Mouse (Mus musculus) spleen, embryonic (tissue): Measurements from ENCODE around the gene Ccdc78.

ENCODE experiments used
- CTCF ChIA-PET: fragments of 350-600 bp; sonication (Branson Sonifier 250); formaldehyde crosslinking; loops from one replicate; lab custom pipeline; 2022; lab: Charles Lee

Ccdc78 gene

GRCm38 (mm10) chr17:25781339-25781738, 5.0 kb upstream of the Ccdc78 start:
- CTCF ChIA-PET, result no interaction called here

GRCm38 (mm10) chr17:25783086-25783485, 3.3 kb upstream of the Ccdc78 start:
- CTCF ChIA-PET, result no interaction called here

GRCm38 (mm10) chr17:25783861-25784574, 2.4 kb upstream of the Ccdc78 start:
- CTCF ChIA-PET, result no interaction called here

- CTCF ChIA-PET, result no interaction called here
These were observed 1.1 kb upstream of the Ccdc78 start, which contains the start of gene Haghl for GRCm38 (mm10) chr17:25785281-25785745. TSS of gene Haghl (minus strand) at chr17:25785673.

GRCm38 (mm10) chr17:25786781-25787504, 563 bp downstream of the Ccdc78 start:
- CTCF ChIA-PET, result no interaction called here

- CTCF ChIA-PET, result interaction anchor here (0.5 kb wide), 1 partner anchor 1149 kb away, joined by 3 read pairs; no protein-coding TSS in a partner anchor
These were observed 5.0 kb downstream of the Ccdc78 start for GRCm38 (mm10) chr17:25791320-25791842.

GRCm38 (mm10) chr17:25791843-25792527, 5.6 kb downstream of the Ccdc78 start:
- CTCF ChIA-PET, result interaction anchor here (1.3 kb wide), 1 partner anchor 19 kb away, joined by 15 read pairs; the partner anchor contains the start of gene Narfl

GRCm38 (mm10) chr17:25792615-25793014, 6.2 kb downstream of the Ccdc78 start, which contains the start of gene Fam173a:
TSS of gene Fam173a (minus strand) at chr17:25792901.
- CTCF ChIA-PET, result interaction anchor here (1.3 kb wide), 1 partner anchor 19 kb away, joined by 15 read pairs; the partner anchor contains the start of gene Narfl

- CTCF ChIA-PET, result interaction anchor here (0.6 to 0.7 kb wide), 2 partner anchors 73 to 1068 kb away, joined by 3 to 6 read pairs; no protein-coding TSS in a partner anchor
These were observed 7.8 kb downstream of the Ccdc78 start for GRCm38 (mm10) chr17:25794197-25794596.

- CTCF ChIA-PET, result interaction anchor here (0.6 kb wide), 1 partner anchor 1068 kb away, joined by 6 read pairs; no protein-coding TSS in a partner anchor
These were observed 8.6 kb downstream of the Ccdc78 start for GRCm38 (mm10) chr17:25794998-25795397.

- CTCF ChIA-PET, result no interaction called here
These were observed 9.3 kb downstream of the Ccdc78 start, which contains the start of gene AC134908.4 for GRCm38 (mm10) chr17:25795609-25796092. TSS of gene AC134908.4 (minus strand) at chr17:25795659.

- CTCF ChIA-PET, result no interaction called here
These were observed 9.9 kb downstream of the Ccdc78 start for GRCm38 (mm10) chr17:25796211-25796771.

- CTCF ChIA-PET, result no interaction called here
These were observed 10.6 kb downstream of the Ccdc78 start, which contains the start of gene Metrn for GRCm38 (mm10) chr17:25796951-25797369. TSS of gene Metrn (minus strand) at chr17:25797136.

- CTCF ChIA-PET, result no interaction called here
These were observed 14.6 kb downstream of the Ccdc78 start for GRCm38 (mm10) chr17:25801029-25801428.

- CTCF ChIA-PET, result interaction anchor here (0.6 to 1.0 kb wide), 2 partner anchors 20 to 24 kb away, joined by 4 to 17 read pairs; partner anchors contain the start of gene Wdr24
These were observed 16.6 kb downstream of the Ccdc78 start for GRCm38 (mm10) chr17:25802825-25803517.

- CTCF ChIA-PET, result no interaction called here
These were observed 20.1 kb downstream of the Ccdc78 start for GRCm38 (mm10) chr17:25806507-25806906.

- CTCF ChIA-PET, result interaction anchor here (0.6 to 0.9 kb wide), 2 partner anchors 15 to 21 kb away, joined by 3 to 4 read pairs; no protein-coding TSS in a partner anchor
These were observed 21.1 kb downstream of the Ccdc78 start for GRCm38 (mm10) chr17:25807452-25807851.

- CTCF ChIA-PET, result no interaction called here
These were observed 21.6 kb downstream of the Ccdc78 start for GRCm38 (mm10) chr17:25808028-25808427.

GRCm38 (mm10) chr17:25808789-25809605, 22.6 kb downstream of the Ccdc78 start, which contains the start of gene Fbxl16:
TSS of gene Fbxl16 (plus strand) at chr17:25809085.
- CTCF ChIA-PET, result no interaction called here
